Mouse (Mus musculus) kidney, adult 8-10 months (tissue): Measurements from ENCODE around the gene Dapk3.

Experiments used
- DNase-seq, 2 experiments: peaks; one replicate each; pipeline ENCODE4 v3.0.0; 2022

The Dapk3 gene

DNA sequence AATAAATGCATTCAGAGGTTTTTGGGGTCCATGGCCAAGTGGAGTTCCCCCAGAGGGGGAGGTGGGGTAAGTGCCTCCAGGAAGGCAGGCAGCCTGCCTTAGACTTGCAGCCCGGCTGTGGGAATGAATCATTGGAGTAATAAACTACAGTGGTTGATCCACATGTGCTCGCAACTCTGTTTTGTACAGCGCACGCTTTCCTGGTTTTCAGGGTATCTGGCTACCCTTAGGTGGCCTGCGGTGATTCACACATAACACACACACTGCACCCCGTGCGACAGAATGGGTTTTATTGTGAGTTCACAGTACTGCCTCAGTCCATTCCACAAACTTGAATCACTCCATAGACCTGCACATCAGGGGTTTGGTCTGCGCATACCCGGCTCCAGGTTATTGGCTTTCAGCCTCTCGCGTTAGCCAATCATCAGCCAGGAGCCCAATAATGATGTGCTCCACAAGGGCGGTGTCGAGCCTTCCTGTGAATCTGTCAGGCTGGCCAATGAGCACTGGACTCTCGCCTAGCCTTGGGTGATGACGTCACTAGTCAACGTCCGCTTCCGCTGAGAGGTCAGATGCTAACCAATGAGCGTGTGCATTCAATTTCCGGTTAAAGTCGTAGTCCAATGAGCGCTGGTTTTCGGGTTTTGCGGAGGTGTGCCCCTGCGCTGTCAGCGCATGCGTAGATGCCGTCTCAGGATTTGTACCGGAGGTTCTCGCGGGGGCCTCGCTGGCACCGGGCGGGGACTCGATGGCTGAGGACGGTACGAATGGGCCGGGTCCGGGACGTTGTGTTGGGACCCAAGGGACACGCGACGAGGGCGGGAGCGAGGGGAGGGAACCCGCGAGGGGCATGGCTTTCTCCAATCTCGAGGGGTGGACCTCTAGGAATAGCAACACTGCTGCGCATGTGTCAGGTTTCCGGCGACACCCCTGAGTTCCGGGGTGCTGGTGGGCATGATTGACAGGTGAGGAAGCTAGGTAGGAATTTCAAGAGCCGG, at the start of gene Dapk3:
TSS of gene Dapk3 (plus strand) at position 670 of the 998 bp plus-strand sequence.
- DNase-seq = peak; percentile 98 to 99

- DNase-seq = peak; percentile 86 to 88
These were observed 48.6 kb upstream of the Dapk3 start for GRCm38 (mm10) chr10:81134181-81134587.

GRCm38 (mm10) chr10:81134966-81135681, 47.7 kb upstream of the Dapk3 start, which contains the start of gene Zbtb7a:
Zbtb7a (plus strand) TSS chr10:81135220.
- peak; percentile 72 to 74 for DNase-seq

- peak; percentile 70 to 73 for DNase-seq
These were observed 46.7 kb upstream of the Dapk3 start for GRCm38 (mm10) chr10:81135831-81136705.

DNA sequence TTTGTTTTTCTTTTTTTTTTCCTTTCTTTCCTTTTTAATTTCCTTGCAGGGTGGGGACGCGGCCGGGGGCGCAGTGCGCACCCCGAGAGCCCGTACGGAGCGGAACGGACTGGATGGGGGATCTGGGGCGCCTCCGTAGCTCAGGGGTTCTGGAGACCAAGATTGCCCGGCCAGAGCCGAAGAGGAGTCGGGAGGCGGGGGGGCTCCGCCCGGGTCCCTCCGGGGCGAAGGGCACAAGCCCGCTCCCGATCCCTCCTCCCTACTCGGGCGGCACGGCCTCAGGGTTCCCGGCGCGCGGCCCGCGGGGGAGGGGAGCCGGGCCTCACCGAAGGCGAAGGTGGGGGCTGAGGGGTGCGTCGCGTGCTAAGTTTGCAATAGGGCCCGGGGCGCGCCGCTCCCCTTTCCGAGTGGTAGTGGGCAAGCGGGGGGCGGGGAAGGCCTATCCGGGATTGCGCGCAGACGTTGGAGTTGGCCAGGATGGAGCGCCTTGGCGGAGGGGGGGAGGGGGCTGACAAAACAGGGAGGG, 46.0 kb upstream of the Dapk3 start:
- peak; percentile 89 to 91 for DNase-seq

DNA sequence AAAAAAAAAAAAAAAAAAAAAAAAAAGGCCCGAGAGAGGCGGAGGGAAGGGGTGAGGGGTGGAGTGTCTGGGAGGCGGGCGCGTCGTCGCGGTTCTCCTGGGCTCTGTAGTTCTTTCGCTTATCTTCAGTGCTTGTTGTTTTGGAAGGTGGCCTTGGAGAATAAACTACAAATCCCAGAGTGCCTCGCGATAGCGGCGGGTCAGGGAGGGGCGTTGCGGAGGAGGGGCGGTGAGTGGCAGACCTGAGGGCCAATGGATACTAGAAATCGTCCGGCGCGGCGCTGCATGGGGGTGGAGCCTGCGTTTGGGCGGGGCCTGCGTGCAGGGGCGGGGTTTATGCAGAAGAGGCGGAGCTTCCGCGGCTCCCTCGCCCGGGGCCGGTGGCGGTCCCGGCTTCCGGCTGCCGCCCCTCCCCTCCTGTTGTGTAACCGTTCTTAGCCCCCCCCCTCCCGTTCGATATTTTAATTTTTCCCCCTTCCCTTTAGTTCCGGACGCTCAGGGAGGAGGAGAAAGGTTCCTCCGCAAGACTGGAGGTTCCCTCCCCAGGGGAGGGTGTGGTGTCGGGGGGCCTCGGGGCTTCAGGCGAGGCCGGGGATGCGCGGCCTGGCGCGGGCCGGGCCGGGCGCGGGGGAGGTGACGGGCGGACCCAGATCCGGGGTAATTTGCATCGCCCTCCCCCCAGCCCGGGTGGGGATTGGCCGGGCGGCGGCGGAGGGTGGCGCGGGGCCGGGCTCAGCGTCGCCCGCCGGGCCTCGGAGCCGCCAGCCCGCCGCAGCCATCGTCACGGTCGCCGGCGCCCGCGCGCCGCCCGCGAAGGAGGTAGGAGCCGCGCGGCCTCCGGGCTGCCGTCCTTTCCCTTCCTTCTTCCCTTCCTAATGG, 45.3 kb upstream of the Dapk3 start:
- peak; percentile 99 for DNase-seq

DNA sequence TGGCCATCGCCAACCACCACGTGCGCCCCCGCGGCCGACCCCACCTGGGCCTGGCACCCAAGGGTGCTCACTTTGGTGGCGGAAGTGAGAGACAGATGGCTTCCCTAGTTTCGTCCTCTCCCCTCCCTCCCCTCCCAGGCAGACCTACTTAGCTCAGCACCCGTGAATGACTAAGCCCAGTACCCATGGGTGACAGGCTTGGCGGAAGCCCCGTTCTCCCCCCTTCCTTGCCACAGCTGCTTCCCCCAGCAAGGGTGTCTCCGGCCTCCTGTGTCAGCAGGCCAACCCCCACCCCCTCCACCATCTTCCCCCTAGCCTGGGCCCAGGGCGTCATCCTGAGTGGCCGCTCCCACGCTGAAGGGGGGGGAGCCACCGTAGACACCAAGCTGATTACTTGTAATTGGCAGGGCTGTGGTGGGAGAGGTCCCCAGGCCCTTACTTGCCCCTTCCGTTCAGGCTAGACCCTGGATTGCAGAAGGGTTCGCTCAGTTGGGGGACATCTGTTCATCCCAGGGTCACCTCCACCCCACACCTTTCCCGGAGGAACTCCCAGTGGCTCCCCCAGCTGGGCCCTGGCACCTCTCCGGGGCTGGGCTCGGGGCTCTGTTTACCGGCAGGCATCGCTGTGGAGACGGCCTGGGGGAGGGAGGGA, 44.5 kb upstream of the Dapk3 start:
- no peak for DNase-seq

GRCm38 (mm10) chr10:81138821-81139528, 43.8 kb upstream of the Dapk3 start:
- DNase-seq = no peak

DNA sequence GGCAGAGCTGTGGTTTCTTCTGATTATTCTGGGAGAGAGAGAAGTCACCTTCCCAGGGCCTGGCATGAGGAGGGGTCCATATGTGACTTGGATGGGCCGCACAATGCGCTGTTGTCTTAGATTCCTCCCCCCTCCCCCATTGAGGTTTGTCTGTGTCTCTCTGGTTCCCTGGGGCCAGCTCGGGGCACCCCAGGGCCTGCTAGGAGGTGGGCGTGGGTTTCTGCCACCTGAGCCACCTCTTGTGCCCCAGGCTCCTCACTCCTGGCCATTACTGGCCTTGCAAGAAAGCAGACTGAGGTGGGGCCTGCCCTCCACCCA, 43.3 kb upstream of the Dapk3 start:
- no peak for DNase-seq

DNA sequence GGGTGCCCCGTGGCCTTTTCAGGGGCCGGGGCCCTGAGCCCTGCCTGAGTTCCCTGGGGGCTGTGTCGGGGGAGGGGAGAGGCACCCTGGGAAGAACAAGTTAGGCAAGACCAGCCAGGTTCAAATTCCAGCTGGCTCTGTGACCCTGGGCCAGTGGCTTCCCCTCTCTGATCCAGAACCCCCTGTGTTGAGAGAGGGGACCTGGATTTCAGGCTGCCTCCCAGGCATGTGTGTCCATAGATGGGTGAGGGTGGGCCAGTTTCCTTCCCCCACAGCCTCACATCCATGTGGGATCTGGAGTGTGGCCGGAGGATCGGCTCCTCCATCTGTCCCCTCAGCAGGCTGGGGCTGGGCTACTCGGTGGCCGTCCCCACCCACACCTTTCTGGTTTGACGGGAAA, 42.8 kb upstream of the Dapk3 start:
- no peak for DNase-seq

DNA sequence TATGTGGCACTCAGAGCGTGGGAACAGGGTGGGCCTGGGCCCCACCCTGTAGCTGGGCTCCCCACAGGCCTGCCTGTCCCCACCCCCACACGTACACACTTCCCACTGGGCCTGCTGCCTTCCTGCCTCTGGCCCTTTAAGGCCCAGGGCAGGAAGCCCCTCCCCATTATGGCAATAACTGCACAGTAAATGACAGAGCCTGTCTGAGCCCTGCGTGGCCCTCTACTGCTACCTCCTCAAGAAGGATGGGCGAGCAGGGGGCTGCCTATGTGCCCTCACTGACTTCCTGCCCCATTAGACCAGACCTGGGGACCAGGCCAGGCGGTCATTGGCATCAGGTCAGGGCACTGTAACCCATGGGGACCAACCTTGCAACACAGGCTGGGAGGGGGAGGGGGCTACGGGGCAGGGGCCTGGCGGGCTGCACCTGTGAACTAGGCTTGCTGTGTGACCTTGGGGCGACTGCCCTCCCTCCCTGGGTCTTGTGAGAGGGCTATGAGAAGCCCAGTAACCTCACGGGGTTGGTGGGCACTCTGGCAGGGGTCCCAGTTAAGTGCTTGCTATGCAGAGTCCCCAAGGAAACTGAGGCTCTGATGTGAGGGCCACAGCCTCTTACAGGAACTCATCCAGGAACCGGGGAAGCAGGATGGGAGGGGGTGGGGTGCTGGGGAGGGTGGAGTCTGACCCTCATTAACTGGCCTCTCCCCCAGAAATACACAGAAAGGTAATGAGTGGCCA, 41.9 kb upstream of the Dapk3 start:
- DNase-seq = no peak

DNA sequence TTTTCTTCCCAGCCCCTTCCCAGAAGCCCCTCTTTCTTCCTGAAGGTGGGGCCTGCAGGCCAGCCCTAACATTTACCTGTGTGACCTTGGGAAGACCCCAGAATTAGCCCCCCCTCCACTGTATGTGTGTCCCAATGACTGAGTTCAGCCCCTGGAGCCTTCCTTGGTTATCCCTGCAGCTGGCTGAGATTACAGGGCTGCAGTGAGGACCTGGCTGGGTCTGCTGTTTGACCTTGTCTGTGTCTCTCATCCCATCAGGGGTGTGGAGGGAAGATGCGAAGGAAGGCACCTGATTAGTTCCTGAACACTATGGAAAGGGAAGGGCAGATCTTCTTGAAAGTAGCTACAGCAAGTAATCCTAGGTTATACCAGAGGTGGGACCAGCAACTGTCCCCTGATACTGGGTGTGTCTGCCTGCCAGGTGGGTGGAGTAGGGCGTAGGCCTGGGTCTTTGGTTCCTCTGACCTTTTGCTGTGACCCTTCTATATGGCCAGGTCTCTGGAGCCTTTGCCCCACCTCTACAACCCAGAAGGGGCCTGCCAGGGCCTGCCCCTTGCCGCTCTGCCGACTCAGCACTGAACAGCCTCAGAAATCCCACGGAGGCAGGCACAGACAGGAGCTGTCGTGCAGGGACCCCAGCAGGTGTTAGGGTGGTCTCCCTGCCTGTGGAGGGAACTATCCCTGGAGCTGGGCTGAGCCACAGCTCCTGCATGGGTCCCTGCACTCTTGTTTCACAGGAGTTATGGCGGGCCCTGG, 41.2 kb upstream of the Dapk3 start:
- DNase-seq = no peak

DNA sequence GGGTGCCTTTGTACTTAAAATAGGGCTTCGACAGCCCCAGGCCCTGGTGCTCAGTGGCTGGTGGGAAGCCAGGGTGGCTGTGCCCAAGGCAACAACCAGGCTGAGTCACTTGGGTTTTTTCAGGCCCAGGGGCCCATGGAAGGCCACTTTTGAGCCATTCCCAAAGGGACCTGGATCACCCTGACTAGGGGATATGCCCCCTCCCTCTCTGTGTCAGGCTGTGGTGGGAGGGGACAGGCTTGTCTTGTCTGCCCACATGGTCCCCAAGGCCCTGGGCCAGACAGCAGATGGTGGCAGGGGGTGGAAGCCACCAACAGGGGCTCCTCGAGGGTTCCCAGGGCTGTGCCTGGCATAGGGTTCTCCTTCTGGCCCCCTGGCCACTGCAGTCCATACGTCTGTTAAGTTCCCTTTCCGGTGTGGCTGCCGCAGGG, 40.2 kb upstream of the Dapk3 start:
- no peak for DNase-seq

GRCm38 (mm10) chr10:81143157-81143633, 39.6 kb upstream of the Dapk3 start:
- DNase-seq = no peak

GRCm38 (mm10) chr10:81143845-81144437, 38.9 kb upstream of the Dapk3 start:
- DNase-seq = no peak

DNA sequence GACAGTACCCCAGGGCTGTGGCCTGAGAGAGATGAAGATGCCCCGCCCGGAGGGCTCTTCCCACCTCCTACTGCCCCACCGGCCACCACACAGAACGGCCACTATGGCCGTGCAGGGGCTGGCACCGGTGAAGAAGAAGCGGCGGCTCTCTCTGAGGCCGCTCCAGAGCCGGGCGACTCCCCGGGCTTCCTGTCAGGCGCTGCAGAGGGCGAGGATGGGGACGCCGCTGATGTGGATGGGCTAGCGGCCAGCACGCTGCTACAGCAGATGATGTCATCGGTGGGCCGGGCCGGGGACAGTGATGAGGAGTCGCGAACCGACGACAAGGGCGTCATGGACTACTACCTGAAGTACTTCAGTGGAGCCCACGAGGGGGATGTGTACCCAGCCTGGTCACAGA, 38.1 kb upstream of the Dapk3 start:
- no peak for DNase-seq

- no peak for DNase-seq
These were observed 37.5 kb upstream of the Dapk3 start for GRCm38 (mm10) chr10:81145307-81145706.

DNA sequence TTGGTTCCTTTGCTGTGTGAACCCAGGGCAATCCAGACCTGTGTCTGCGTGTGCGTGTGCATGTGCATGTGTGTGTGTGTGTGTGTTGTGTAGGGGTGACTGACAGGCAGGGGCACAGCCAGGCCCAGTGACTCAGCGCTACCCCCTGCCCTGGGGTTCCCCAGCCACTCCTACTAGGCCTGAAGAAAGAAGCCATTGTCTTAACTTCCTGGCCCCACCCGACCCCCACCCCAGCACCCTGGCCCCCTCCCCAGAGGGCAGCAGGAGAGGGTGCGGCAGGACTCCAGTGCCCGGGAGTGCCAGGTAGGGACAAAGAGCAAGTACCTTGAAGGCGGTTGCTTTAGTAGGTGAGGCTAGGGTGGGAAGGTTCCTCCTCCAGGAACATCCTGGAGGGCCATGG, 37.0 kb upstream of the Dapk3 start:
- DNase-seq = no peak
